Mouse (Mus musculus) forebrain, embryonic 11.5 days (tissue): ENCODE measurements around the gene Taok2. TPM values are rescaled to one million over a fixed set of nuclear protein-coding genes. Genes with fewer than 3 reads are reported as not detected.

Experiments
- ATAC-seq: fragments of 200-750 bp; cut with Nextera tagmentation; replicated peaks from 2 replicates; pipeline ENCODE4 v1.8.0; 2017; ENCODE audit warnings: moderate TSS enrichment; ENCODE audit not compliant: low FRiP score
- DNase-seq: peaks from one replicate; pipeline ENCODE4 v3.0.0-alpha.2; 2017; ENCODE audit warnings: low spot score
- H3K27ac ChIP-seq: fragments of 300-500 bp; sonication (generic); 2 replicates; pipeline ENCODE4 v1.5.1; 2014; ENCODE audit warnings: low read depth, low read length
- H3K27me3 ChIP-seq: fragments of 300-500 bp; sonication (generic); 2 replicates; pipeline ENCODE4 v1.6.1; 2014; ENCODE audit warnings: mild to moderate bottlenecking, low read length, mixed read lengths; ENCODE audit not compliant: control insufficient read depth, insufficient read depth
- H3K36me3 ChIP-seq: fragments of 300-500 bp; sonication (generic); 2 replicates; pipeline ENCODE4 v1.6.1; 2014; ENCODE audit warnings: mild to moderate bottlenecking, low read length, moderate library complexity, mixed read lengths; ENCODE audit not compliant: control insufficient read depth, insufficient read depth
- H3K4me1 ChIP-seq: fragments of 300-500 bp; sonication (generic); replicated peaks from 2 replicates; pipeline ENCODE4 v1.6.1; 2014; ENCODE audit warnings: low read length, mixed read lengths; ENCODE audit not compliant: control insufficient read depth, insufficient read depth
- H3K4me2 ChIP-seq: fragments of 300-500 bp; sonication (generic); 2 replicates; pipeline ENCODE4 v1.6.1; 2014; ENCODE audit warnings: low read depth, mild to moderate bottlenecking, low read length, moderate library complexity, mixed read lengths; ENCODE audit not compliant: severe bottlenecking
- H3K4me3 ChIP-seq: fragments of 300-500 bp; sonication (generic); 2 replicates; pipeline ENCODE4 v1.5.1; 2014; ENCODE audit warnings: low read depth, low read length
- H3K9ac ChIP-seq: fragments of 300-500 bp; sonication (generic); 2 replicates; pipeline ENCODE4 v1.6.1; 2014; ENCODE audit warnings: low read length
- H3K9me3 ChIP-seq: fragments of 300-500 bp; sonication (generic); 2 replicates; pipeline ENCODE4 v1.6.1; 2016; ENCODE audit warnings: low read length, mixed read lengths; ENCODE audit not compliant: control insufficient read depth
- WGBS: fragments of 180-500 bp; shearing (Covaris S2); extraction: QIAGEN DNeasy Blood & Tissue Kit; methylation state at CpG from one replicate; pipeline ENCODE4 v1.1.7; 2014; 5-methylcytosine and 5-hydroxymethylcytosine counted together
- polyA plus RNA-seq: library from polyadenylated mRNA; unstranded; fragments of >200 nt; fragmentation: Nextera tagmentation; extraction: Ambion mirVana; gene quantifications from 2 replicates; pipeline ENCODE4 v1.2.1, GENCODE M21; 2014

The Taok2 gene
- polyA plus RNA-seq, 1 experiment from 2014 or later, result 43.4 TPM

DNA sequence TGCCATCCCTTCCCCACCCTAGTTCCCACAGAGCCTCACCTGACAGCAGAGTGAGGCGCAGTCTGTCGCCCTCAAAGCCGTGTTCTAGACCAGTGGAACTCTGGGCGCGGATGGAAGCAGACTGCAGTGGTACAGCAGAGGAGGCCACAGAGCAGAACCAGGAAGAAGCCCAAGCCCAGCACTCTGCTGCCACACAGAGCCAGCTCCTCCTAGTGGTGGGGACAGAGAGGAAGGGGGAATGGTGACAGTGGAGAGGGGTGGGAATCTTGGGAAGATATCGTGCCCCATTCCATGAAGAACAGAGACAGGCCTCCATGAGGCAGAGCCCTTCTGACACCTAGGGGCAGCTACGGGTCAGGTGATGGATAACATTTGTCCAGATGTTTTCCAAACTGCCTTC is 4.3 kb upstream of the Taok2 start:
- ATAC-seq, result no peak
- H3K4me2 ChIP-seq, result no peak overlapping the region
- H3K9me3 ChIP-seq, result no peaks in the 10 kb centered on the region
- H3K9ac ChIP-seq, result no peak overlapping the region
- no peak for DNase-seq
- no peaks in the 10 kb centered on the region for H3K27me3 ChIP-seq
- H3K36me3 ChIP-seq, result no peaks in the 10 kb centered on the region
- H3K4me3 ChIP-seq, result no peak overlapping the region
- 57% methylated on average over 7 of the region's 7 CpGs for WGBS
- H3K4me1 ChIP-seq, result no peaks in the 10 kb centered on the region
- H3K27ac ChIP-seq, result no peak overlapping the region

GRCm38 (mm10) chr7:126887281-126887680 is 2.8 kb upstream of the Taok2 start:
- WGBS, result 93% methylated on average over 5 of the region's 5 CpGs
- Histone ChIP-seq H3K27me3 (no peaks in the 10 kb centered on the region), H3K27ac (no peak overlapping the region), H3K4me3 (no peak overlapping the region), H3K9ac (no peak overlapping the region), H3K36me3 (no peaks in the 10 kb centered on the region), H3K4me1 (peaks cover 8% of the 10 kb centered on the region), H3K9me3 (no peaks in the 10 kb centered on the region), H3K4me2 (no peak overlapping the region)
- DNase-seq (no peak), ATAC-seq (no peak)

- DNase-seq (peak; percentile 63), ATAC-seq (no peak)
- H3K36me3 ChIP-seq, result peaks cover 8% of the 10 kb centered on the region; the same call in 1 of the 2 replicates
- no peaks in the 10 kb centered on the region for H3K9me3 ChIP-seq
- peak overlapping the region; percentile 89 for H3K9ac ChIP-seq
- H3K27me3 ChIP-seq, result no peaks in the 10 kb centered on the region
- H3K27ac ChIP-seq, result peak overlapping the region; percentile 13; the same call in 1 of the 2 replicates
- peak overlapping the region; percentile 100 for H3K4me2 ChIP-seq
- H3K4me1 ChIP-seq, result peaks cover 15% of the 10 kb centered on the region
- H3K4me3 ChIP-seq, result peak overlapping the region; percentile 78
- WGBS, result 0% methylated on average over 15 of the region's 15 CpGs
These were observed 747 bp downstream of the Taok2 start for GRCm38 (mm10) chr7:126883731-126884181.

DNA sequence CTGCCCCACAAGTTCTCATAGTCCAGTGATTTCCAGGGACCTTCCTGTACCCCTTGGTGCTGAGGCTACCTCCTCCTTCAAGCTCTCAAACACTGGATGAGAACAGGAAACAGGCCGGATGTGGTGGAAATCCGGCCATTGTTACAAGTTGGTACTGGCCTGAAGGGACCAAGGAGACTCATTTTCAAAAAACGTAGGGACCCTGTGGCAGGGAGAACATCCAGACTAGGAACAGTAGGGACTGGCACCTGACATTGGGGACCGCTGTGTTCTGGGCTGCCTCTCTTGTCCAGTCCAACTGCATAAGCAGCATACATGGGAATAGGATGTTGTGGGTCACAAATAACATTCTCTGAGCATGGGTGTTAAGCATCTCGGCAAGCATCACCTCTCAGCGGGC is 3.5 kb downstream of the Taok2 start:
- Histone ChIP-seq H3K27ac (no peak overlapping the region), H3K9me3 (no peaks in the 10 kb centered on the region), H3K36me3 (peaks cover 26% of the 10 kb centered on the region), H3K4me1 (peaks cover 15% of the 10 kb centered on the region), H3K27me3 (no peaks in the 10 kb centered on the region), H3K4me3 (no peak overlapping the region), H3K9ac (peak overlapping the region; percentile 6), H3K4me2 (peak overlapping the region; percentile 100; the same call in 1 of the 2 replicates)
- WGBS, result 83% methylated on average over 6 of the region's 6 CpGs
- DNase-seq (no peak), ATAC-seq (no peak)

GRCm38 (mm10) chr7:126877239-126877638 is 7.3 kb downstream of the Taok2 start:
- H3K36me3 ChIP-seq, result peaks cover 33% of the 10 kb centered on the region
- 97% methylated on average over 1 of the region's 1 CpGs for WGBS
- no peak overlapping the region for H3K4me3 ChIP-seq
- no peak for DNase-seq
- H3K27ac ChIP-seq, result no peak overlapping the region
- no peak overlapping the region for H3K4me2 ChIP-seq
- peaks cover 7% of the 10 kb centered on the region; the same call in 1 of the 2 replicates for H3K4me1 ChIP-seq
- no peak overlapping the region for H3K9ac ChIP-seq
- no peaks in the 10 kb centered on the region for H3K9me3 ChIP-seq
- no peaks in the 10 kb centered on the region for H3K27me3 ChIP-seq
- ATAC-seq, result no peak

- no peak for ATAC-seq
- Histone ChIP-seq H3K36me3 (peaks cover 37% of the 10 kb centered on the region), H3K27ac (no peak overlapping the region)
These were observed 14.0 kb downstream of the Taok2 start for GRCm38 (mm10) chr7:126870520-126870891.

GRCm38 (mm10) chr7:126869780-126870519 is 14.6 kb downstream of the Taok2 start:
- Histone ChIP-seq H3K27me3 (no peaks in the 10 kb centered on the region), H3K27ac (no peak overlapping the region), H3K36me3 (peaks cover 43% of the 10 kb centered on the region), H3K9ac (no peak overlapping the region), H3K4me2 (no peak overlapping the region), H3K4me3 (no peak overlapping the region), H3K4me1 (no peaks in the 10 kb centered on the region), H3K9me3 (no peaks in the 10 kb centered on the region)
- ATAC-seq, result no peak
- no peak for DNase-seq
- WGBS, result 93% methylated on average over 23 of the region's 23 CpGs

More at GRCm38 (mm10) chr7:126870520-126870891, 14.0 kb downstream of the Taok2 start:
- Histone ChIP-seq H3K4me1 (no peaks in the 10 kb centered on the region), H3K9ac (no peak overlapping the region), H3K27me3 (no peaks in the 10 kb centered on the region), H3K4me2 (no peak overlapping the region), H3K4me3 (no peak overlapping the region), H3K9me3 (no peaks in the 10 kb centered on the region)
- DNase-seq, result no peak
- 87% methylated on average over 2 of the region's 2 CpGs for WGBS

- no peaks in the 10 kb centered on the region for H3K9me3 ChIP-seq
- WGBS, result 90% methylated on average over 12 of the region's 12 CpGs
- no peak overlapping the region for H3K27ac ChIP-seq
- no peaks in the 10 kb centered on the region for H3K27me3 ChIP-seq
- H3K4me1 ChIP-seq, result peaks cover 16% of the 10 kb centered on the region
- H3K9ac ChIP-seq, result no peak overlapping the region
- ATAC-seq (no peak), DNase-seq (no peak)
- no peak overlapping the region for H3K4me2 ChIP-seq
- no peak overlapping the region for H3K4me3 ChIP-seq
- H3K36me3 ChIP-seq, result peaks cover 39% of the 10 kb centered on the region
These were observed 16.5 kb downstream of the Taok2 start for GRCm38 (mm10) chr7:126868003-126868402.

DNA sequence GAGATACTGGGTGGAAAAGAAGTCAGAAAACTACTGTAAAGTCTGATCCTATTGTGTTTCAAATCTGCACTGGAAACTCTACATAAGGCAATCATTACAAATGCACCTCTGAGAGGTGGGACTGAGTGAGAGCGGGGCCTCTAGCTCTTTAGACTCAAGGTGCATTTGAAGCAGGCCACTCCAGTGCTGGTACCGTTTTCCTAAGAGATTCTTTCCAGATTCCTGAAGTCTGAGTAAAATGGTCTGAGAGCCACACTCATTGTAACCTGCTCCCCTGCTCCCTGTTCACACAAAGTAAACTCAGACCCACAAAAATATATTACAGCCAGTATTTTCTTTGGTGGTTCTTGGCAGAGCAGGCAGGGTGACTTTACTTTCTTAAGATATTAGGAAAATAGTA is 17.0 kb downstream of the Taok2 start:
- no peak overlapping the region for H3K9ac ChIP-seq
- ATAC-seq (no peak), DNase-seq (no peak)
- WGBS, result 89% methylated on average over 2 of the region's 2 CpGs
- no peak overlapping the region for H3K27ac ChIP-seq
- no peaks in the 10 kb centered on the region for H3K27me3 ChIP-seq
- H3K4me3 ChIP-seq, result no peak overlapping the region
- peaks cover 16% of the 10 kb centered on the region for H3K4me1 ChIP-seq
- H3K4me2 ChIP-seq, result no peak overlapping the region
- peaks cover 39% of the 10 kb centered on the region for H3K36me3 ChIP-seq
- H3K9me3 ChIP-seq, result no peaks in the 10 kb centered on the region
